Mouse (Mus musculus) lung, postnatal 10 days (tissue): Measurements from ENCODE around the gene Xrcc3.

Experiments used
- DNase-seq: peaks from one replicate; pipeline ENCODE4 v3.0.0; 2021

The Xrcc3 gene

DNA sequence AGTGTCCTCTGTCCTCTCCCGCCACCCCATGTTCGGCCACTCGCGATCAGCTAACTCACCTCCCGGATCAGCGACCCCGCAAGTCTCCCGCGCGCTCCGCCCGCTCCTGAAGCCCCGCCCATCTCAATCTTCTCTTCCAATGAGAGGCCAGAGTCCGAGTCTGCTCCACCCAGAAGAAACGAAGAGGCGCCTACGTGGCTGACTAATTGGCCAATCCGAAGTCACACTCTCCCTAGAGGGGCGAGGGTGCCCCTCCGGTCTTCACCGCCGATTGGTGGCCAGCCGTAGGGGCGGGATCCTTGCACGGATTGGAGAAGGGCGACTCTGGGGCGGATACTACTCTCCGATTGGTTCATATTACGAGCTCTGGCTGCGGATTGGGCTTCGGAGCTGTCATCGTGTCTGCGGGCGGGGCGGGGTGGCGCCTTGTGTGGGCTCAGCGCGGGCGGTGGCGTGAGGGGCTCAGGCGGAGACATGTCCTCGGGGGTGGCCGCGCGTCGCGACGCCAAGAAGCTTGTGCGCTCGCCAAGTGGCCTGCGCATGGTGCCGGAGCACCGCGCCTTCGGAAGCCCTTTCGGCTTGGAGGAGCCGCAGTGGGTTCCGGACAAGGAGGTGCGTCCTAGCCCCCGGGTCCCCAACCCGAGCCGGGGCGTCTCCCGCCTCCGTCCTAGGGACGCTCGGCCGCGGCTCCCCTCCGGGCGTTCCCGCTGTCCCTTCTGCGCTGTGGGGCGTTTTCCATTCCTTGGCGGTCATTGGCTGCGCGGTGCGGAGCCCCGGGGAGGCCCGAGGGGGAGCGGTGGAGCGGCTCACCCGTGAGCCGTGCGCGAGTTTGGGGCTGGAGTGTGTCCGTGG lies at the start of gene Xrcc3, which contains the start of gene Zfyve21:
Xrcc3 (minus strand) TSS at position 108 of the 852 bp plus-strand sequence.
Zfyve21 (plus strand) TSS at position 405 of the 852 bp plus-strand sequence.
- DNase-seq: peak; percentile 99

DNA sequence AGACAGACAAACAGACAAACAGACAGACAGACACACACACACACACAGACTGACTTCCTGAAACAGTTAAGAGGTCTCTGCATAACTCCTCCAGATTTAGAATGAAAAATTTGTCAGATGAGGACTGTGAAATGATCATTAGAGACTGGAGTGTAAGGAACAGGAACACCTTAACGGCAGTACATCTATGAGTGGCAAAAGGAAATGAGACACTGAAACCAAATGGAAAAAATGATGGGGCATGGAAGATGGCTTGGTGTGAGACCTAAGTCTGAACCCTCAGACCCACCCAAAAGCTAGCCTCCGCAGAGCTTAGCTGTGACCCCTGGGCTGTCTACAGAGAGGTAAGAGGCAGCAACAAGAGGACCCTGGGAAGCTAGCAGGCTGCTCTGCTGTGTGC lies 41.8 kb upstream of the Xrcc3 start:
- DNase-seq: no peak

DNA sequence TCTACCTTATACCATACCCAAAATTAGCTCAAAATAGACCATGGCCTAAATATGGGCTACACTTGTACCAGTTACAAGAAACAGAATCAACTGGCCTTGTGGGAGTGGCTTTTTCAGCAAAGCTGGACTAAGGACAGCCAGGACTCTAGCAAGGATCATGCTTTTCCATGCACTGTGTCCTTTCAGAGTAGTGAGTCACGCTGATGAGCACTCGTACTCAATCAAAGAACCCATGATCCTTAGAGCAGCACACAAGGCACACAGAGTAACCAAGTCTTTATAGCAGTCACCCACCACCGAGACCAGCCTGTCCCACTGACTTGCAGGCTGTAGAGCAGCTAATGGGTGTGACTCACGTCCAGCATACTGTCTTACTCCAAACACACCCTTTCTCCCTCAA lies 39.9 kb upstream of the Xrcc3 start:
- DNase-seq: no peak

DNA sequence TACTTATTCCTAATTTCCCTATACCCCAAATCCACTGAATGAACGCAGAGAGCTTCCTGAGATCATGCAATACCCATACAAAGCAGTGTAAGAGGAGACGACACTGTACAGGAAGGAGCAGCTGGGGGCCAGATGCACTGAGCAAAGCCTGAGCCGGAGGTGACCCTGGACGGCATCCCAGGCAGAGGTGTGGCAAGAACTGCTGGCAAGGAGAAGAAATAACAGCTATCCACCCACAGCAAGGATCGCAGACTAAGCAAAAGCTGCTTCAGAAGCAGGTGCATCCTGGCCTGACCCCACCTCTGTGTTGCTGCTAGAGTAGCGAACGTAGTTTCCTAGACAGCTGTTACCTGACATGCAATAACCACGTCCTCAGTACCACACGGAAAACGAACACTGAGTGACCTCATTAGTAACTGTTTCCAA lies 39.4 kb upstream of the Xrcc3 start:
- DNase-seq: peak; percentile 46

DNA sequence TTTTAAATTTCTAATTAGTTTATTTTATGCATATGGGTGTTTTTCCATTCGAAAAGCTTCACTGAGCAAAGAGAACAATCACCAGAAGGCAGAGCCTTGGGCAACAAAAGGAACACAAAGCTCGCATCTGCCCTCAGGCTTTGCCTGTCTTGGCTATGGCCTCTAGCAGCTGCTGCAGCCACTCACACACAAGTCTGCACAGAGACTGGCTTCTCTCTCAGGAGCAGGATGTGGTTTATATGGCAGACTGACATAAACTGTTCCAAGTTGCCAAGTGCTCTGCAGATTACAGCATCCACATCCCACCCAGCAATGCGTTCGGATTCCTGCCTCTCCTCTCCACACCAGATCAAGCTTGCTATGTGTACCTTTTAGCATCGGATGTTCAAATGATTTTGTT lies 38.1 kb upstream of the Xrcc3 start:
- DNase-seq: peak; percentile 28

DNA sequence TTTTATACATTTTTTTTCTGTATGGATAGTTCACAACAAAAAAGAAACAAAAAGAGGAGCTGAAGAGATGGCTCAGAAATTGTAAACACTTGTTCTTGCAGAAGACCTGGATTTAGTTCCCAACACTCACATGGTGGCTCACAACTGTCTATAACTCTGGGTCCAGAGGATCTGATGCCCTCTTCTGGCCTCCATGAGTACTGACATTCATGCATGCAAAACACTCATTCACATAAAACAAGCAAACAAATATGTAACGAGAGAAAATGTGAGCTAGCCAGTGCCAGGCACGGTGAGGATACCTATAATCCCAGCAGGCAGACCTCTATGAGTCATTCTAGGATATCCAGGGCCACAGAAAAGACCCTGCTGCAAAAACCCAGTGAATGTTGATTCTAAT lies 37.6 kb upstream of the Xrcc3 start:
- no peak for DNase-seq

DNA sequence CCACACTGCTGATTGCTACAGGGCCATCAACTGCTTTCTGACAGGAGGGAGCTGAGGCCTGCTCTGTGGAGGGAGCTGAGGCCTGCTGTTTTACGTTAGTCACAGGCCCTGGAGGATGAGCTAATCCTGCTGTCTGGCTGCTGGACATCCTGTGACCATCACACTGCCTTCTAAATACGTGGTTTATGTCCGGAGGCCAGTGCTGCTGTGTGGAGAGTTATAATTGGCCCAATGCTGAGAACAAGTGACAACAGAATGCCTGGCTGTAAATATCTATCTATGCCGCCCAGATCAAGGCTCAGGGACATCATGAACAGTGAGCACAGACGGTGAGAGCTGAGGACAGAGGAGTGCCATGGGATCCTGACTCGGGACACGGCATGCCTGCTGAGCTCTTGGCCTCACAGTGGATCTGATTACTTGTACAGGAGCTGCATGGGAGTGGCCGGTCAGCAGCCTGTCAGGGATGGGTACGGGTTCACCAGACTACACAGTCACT lies 34.7 kb upstream of the Xrcc3 start:
- peak; percentile 52 for DNase-seq

DNA sequence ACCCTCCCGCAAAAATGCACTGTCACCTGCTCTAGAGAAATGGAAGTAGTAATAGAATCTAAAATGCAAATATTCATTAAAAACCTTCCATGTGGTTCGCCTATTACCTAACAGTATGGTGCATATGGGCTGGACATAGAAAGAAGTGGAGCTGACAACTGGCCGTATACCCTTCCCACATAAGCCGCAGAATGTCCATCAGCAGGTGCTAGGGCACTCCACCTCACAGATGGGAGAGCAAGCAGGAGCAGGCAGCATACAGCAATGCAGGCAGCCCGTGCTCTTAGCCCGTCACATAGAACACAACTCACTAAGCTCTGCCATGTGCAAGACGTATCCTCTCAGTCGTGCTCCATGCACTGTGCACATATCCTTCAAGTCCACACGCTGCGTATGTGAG lies 33.1 kb upstream of the Xrcc3 start:
- DNase-seq: no peak

DNA sequence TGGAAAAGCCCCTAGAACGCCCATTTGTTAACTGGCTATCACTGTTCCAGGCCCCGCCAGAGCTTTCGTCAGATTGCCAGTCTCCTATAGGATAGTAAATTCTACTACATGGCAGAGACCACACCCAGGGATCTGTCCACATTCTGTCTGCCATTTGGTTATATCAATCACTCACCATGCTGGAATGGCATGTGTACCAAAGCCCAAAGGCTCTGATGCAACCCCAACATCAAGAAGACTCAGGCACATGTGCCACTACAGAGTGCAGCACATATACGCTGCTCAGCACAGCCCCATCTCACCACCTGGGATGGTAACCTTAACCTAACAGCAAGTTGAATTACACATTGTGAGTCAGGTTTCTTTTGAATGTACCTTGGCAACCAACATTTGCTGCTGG lies 32.3 kb upstream of the Xrcc3 start:
- DNase-seq: no peak

DNA sequence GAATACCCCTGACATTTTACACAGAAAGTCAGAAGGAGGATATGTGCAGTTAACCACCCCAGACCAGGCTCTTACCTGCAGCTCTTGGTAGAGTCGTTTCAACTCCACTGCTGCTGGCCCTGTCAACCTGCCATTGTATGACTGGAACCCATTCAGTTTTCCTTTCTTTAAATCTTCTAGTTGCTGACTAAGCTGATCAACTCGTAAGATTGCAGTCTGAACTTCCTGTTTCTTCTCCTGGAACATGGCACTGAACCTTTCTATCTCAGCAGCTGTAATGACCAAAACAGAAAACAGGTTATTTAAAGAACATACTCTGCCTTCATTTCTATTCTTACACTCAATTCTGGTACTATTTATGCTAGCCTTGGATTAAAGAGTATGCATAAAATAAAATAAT lies 29.8 kb upstream of the Xrcc3 start:
- no peak for DNase-seq

DNA sequence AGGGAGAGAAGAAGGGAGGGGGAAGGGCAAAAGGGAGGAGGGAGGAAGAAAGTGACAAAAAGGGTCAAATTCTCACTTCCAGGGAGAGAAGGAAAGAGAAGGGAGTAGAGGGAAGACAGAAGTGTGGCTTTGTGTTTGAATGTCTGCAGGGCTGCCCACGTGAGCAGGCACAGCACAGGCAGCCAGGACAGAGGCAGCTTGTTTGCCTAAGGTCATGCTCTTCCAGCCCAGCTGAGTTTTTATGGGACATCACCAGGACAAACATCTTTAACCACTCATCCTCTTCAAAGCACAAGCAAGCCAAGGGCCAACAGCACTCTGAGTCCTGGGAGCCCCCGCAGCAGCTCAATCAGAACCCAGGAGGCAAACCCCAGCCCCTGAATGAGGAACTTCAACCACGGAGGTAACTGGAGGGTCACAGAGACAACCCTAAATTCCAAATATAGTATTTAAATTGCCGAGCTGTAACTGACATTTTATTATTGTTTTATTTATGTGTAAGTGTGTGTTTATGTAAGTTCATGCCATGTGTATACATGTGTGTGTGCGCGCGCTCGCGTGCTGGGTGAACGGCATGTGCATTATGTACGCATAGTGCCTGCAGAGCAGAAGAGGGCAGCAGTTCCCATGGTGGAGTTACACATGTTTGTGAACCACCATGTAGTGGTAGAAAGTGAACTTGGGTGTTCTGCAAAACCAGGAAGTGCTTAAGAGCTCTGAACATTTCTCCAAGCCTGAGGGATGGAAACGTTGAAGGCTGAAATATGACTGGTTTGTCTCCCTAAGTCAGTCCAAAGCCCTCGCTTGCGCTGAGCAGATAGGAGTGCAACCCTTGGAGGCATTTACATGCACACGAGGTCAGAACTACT lies 29.1 kb upstream of the Xrcc3 start:
- DNase-seq: no peak

DNA sequence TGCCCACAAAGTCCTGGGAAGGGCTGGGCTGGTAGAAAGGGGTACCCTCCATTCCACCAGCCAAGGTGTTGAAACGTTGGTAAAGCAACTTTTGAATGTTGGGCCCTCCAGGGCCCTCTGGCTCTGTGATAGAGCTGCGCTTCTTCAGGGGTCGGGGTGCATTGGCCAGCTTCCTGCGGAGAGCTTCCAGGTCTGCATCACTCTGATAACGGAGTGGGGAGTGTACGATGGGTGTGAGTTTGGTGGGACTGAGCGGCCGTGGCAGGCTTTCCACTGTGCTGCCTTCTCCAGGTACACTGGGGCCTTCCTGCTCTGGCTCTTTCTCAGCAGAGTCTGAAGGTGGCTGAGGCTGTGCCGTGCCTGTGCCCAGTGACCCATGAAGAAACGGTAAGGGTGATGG lies 19.8 kb upstream of the Xrcc3 start:
- no peak for DNase-seq

DNA sequence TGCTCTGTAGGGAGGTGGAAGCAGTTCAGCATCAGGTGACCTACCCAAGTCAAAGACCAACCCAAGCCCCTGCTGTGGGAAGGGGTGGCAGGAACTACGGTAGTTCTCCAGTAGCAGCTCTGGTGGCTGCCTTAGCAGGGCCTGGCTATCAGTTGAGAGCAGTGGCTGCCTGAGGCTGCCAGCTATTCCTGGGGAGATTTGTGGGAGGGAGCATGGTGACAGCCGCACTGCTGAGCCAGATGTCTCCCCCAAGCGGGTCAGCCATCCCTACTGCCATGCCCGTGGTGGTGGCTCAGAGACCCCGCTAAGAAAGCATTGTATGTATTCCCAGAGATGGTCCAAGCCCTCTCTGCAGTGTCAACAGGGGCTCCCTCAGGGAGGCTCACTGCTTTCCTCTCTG lies 19.0 kb upstream of the Xrcc3 start:
- no peak for DNase-seq

DNA sequence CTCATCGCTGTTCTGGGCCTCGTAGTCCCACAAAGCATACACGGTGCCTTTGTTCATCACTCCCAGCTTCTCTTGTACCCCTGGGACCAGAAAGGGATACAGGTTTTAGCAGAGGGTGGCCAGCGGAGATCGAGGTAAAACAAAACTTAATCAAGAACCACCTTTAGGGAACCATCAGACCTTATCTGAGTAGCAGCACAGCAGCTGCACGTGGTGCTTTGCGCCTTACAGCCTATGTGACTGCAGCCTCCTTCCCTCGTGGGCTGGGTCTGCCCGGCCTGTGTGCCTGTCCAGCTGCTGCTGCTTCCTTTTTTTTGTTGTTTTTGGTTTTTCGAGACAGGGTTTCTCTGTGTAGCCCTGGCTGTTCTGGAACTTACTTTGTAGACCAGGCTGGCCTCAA lies 16.7 kb upstream of the Xrcc3 start:
- no peak for DNase-seq

DNA sequence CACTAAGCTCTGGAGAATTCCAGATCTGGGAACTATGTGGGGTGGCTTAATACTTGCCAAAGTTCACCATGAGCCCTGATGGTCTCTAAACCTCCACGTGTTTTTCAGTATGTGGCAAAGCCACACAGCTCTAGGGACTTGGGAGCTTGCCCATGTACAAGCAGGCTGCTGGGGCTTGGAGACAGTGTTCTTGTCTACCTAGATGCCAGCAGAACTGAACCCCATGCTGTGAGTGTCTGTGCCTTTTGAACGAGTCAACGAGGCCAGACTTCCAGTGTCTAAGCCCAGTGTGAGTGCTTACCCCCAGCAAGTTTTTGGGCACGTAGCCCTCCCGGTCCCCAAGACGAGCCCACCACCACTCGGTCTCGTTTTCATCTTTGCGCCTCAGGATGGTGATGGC lies 16.3 kb upstream of the Xrcc3 start:
- no peak for DNase-seq

DNA sequence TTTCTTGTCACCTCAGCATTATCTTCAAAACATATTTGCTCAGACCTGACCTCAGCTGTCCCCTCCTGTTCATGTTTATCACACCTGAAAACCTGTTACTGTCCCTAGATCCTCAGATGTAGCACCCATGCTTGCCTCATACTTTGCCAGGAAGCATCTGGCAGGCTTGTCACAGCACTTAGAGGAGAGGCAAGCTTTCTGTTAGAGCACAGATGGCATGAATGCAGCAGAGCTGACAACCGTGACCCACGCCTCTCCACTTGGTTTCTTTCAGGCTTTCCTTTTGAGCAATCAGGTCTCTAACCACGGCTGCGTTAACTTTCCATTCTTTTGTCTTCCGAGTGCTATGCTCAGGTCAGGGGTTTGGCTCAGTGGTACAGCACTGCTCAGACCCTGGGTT lies 15.8 kb upstream of the Xrcc3 start:
- no peak for DNase-seq

DNA sequence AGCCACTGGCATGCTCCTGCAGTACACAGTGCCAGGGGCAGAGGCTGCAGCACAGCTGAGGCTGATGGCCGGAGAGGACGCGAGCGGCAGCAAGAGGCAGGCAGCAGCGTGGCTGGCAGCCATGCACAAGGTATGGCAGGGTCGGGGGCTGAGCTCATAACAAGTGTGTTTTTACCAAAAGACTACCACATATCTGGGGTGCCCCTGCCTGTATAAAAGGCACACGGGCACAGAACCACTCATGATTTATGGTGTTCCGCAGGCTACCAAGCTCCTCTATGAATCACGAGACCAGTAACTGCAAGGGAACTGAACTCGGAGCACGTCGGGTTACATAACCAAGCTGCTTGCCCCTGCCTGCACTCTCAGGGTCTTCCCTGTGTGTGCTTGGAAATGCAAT lies 13.9 kb upstream of the Xrcc3 start:
- no peak for DNase-seq

DNA sequence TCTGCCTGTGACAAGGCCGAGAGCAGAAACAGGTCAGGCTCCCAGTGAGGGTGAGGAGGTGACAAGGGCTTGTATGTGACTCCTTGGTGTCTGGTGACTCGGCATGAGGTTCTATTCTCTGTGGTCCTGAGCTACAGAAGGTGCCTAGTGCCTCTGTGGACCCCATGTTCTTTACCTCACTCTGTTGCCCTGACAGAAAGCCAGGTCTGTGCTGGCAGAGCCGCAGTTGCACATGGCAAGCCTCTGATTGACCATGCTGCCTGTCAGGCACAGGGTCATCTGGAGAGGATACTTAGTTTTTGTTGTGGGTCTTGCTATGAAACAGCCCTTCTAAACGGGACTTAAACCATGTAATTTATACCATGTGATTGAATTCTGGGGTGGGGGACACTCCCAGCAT lies 8.3 kb upstream of the Xrcc3 start:
- no peak for DNase-seq

DNA sequence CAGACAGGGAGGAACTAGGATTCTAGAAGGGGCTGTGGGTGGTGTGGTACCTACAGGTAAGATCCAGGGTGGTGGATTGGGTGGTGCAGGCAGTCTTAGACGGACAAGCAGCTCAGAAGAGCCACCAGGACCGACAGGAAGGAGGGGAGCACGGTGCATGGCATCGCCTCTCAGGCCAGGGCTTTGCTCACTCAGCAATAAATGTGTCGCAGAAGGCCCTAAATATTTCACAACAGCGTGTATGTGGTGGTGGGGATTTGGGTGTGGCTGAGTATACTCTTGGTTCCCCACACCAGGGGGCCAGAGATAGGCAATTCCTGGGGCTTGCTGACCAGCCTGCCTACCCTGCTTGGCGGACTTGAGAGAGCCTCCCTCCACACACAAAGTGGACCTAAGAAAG lies 7.0 kb upstream of the Xrcc3 start:
- DNase-seq: no peak

DNA sequence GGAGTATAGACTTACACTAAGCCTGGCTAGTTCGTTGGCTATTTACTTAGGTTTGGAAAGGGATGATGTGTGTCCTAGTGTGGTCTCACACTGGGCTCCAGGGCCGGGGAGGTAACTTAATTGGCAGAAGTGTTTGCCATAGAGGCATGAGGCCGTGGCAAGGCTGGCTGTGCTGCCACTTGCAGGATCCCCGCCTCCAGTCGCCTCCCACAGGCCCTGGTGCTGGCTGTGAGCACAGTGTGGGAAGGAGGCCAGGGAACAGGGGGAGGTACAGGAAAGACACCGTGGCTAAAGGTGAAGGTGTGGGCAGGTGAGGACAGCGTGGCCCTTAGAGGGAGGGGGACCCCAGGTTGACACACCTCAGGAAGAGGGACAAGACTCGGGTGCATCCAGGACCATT lies 6.3 kb upstream of the Xrcc3 start:
- DNase-seq: peak; percentile 28

DNA sequence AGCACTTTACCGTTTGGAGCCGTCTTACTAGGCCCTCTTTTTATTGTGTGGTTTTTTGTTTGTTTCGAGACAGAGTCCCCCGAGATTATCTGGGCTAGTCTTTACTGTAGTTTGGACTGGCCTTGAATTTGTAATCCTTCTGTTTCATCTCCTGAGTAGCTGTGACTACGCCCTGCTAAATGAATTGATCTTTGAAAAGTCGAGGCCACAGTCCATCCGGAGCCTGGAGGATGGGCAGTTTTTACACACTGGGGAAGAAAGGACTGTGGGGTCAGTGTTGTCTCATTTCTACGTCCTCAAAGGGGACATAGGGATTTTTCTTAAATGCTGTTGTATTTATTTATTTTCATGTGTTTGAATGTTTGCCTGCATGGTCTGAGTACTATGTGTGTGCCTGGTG lies 4.3 kb upstream of the Xrcc3 start:
- DNase-seq: no peak

DNA sequence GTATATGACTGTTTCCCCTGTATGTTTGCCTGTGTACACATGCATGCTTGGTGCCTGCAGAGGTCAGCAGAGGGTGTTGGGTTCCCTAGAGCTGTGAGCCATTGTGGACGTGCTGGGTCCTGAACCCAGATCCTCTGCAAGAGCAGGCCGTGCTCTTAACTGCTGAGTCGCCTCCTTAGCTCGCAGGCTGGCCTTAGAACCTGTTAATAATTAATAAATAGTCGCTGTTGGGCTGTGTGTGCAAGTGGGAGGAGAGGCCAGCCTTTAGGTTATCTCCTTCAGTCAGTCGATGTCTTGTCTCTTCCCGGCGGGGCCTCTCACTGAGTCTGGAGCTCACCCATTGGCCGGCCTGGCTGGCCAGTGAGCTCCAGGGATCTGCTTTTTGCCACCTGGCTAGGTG lies 3.3 kb upstream of the Xrcc3 start:
- DNase-seq: no peak

DNA sequence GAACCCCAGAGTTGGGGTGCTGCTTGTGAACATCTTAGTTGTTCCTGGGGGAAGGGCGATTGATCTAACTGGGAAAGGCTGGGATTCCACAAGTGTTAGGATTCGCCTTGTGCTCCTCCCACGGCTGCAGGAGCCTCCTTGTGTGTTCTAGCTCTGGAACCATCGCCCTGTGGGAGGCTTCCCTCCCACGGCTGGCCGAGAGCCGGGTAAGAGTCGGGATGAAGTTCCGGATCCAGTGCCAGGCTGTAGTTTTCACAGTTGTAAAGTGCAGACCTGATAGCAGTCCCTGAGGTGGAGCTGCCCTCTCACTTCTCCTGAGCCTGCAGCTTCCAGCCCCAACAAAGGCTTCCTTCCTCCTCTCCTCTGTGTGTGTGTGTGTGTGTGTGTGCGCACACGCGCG lies 2.9 kb upstream of the Xrcc3 start:
- peak; percentile 42 for DNase-seq
